Mouse (Mus musculus): ENCODE measurements at regions not wholly inside any gene's neighbourhood (a gene's known extent, or its start where the extent isn't known, plus 50 kb on each side); places are given as distances from the start of the nearest gene placed in this dataset.

DNA sequence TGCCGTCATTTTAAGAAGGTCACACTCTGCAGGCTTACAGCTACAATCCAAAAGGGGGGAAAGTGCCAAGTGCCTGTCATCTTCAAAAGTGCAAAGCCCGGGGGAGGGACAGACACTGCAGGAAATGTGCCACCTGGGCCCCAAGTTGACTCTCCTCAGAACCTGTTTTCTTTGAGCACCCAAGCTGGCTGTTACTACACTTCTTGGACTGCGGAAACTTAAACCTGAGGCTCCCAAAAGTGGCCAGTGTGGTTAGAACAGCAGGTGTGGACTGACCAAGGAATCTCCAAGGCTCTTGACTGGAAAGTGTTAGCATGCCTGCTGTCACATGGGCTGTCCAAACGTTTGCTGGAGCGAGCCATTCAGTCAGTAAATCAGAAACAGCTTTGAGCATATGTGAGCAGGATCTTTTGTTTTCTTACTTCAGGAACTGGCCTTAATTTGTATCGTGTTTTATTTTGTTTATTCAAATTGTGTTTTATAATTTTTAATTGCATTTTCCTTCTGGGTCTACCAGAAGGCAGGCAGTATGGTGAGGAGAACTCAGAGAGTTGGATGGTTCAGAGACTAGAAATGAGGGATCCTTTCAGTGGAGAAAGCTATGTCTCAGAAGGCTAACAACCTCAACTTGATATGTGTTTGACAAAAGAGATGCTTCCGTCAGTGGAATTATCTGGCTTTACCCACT lies 168.4 kb upstream of the Frmd6 start:
- TF ChIP-seq CTCF (IDR thresholded peaks at IDR 0.05; ENCODE audit: borderline replicate concordance, control insufficient read depth, extremely low read depth, insufficient read depth, low read length, poor library complexity) (no peak), POLR2A (IDR thresholded peaks at IDR 0.05; ENCODE audit: control insufficient read depth, extremely low read depth, insufficient read depth, low read length, poor library complexity) (no peak)

Data from thymus, adult 2 months (tissue).